Mouse (Mus musculus): ENCODE measurements at regions not wholly inside any gene's neighbourhood (a gene's known extent, or its start where the extent isn't known, plus 50 kb on each side); places are given as distances from the start of the nearest gene placed in this dataset.

- TF ChIP-seq CTCF (IDR thresholded peaks at IDR 0.05; ENCODE audit: low read depth) (no peak), EP300 (optimal IDR thresholded peaks at IDR 0.05) (no peak)
Observed at GRCm38 (mm10) chr8:35944461-35944860, 178.9 kb downstream of the Gm19410 start.

Data from stomach, postnatal 0 days (tissue).